Mouse (Mus musculus) midbrain, embryonic 13.5 days (tissue): ENCODE results near the gene Prr23a3. TPM values are rescaled to one million over a fixed set of nuclear protein-coding genes. Genes with fewer than 3 reads are reported as not detected.

ENCODE experiments used
- ATAC-seq: fragments of 200-750 bp; cut with Nextera tagmentation; 2 replicates; pipeline ENCODE4 v1.8.0; 2017; ENCODE audit warnings: mild to moderate bottlenecking, moderate TSS enrichment, moderate library complexity
- H3K27ac ChIP-seq: fragments of 300-500 bp; sonication (generic); 2 replicates; pipeline ENCODE4 v1.5.1; 2015; ENCODE audit warnings: inconsistent platforms, mild to moderate bottlenecking, moderate library complexity
- H3K27me3 ChIP-seq: fragments of 300-500 bp; sonication (generic); 2 replicates; pipeline ENCODE4 v1.6.1; 2015; ENCODE audit warnings: mild to moderate bottlenecking, inconsistent platforms
- H3K36me3 ChIP-seq: fragments of 300-500 bp; sonication (generic); 2 replicates; pipeline ENCODE4 v1.6.1; 2015; ENCODE audit warnings: mild to moderate bottlenecking, inconsistent platforms
- H3K4me1 ChIP-seq: fragments of 300-500 bp; sonication (generic); replicated peaks from 2 replicates; pipeline ENCODE4 v1.6.1; 2015; ENCODE audit warnings: inconsistent platforms
- H3K4me2 ChIP-seq: fragments of 300-500 bp; sonication (generic); replicated peaks from 2 replicates; pipeline ENCODE4 v1.6.1; 2015; ENCODE audit warnings: moderate library complexity, mild to moderate bottlenecking, inconsistent platforms
- H3K4me3 ChIP-seq: fragments of 300-500 bp; sonication (generic); replicated peaks from 2 replicates; pipeline ENCODE4 v1.5.1; 2015; ENCODE audit warnings: mild to moderate bottlenecking, inconsistent platforms
- H3K9ac ChIP-seq: fragments of 300-500 bp; sonication (generic); replicated peaks from 2 replicates; pipeline ENCODE4 v1.6.1; 2015; ENCODE audit warnings: mild to moderate bottlenecking, inconsistent platforms
- H3K9me3 ChIP-seq: fragments of 300-500 bp; sonication (generic); 2 replicates; pipeline ENCODE4 v1.6.1; 2016; ENCODE audit warnings: mild to moderate bottlenecking, inconsistent platforms
- WGBS: fragments of 180-500 bp; shearing (Covaris S2); methylation state at CpG from one replicate; pipeline ENCODE4 v1.1.7; 2015; 5-methylcytosine and 5-hydroxymethylcytosine counted together
- polyA plus RNA-seq: library from polyadenylated mRNA; unstranded; fragments of >200 nt; fragmentation: Nextera tagmentation; extraction: Ambion mirVana; gene quantifications from 2 replicates; pipeline ENCODE4 v1.2.1, GENCODE M21; 2015

Prr23a3 gene
- polyA plus RNA-seq, 1 experiment from 2014 or later: 0.08 TPM

DNA sequence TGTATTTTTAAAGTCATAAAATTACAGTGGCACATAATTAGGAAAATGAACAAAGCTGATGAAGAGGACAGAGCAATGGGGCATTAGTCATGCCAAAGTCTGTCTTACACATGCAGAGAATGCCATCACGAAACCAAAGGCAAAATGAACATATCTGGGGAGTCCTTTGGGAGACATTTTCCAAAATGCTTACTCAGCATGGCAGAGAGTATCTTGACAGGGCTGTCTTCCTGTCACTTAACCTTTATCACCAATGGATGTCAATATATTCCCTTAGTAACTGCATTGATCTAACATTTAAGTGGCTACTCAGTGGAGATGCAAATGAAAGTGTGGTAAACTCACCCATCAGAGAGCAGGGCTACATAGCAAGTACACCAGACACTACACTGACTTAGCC, 36.9 kb downstream of the Prr23a3 start:
- H3K9me3 ChIP-seq: peaks cover 7% of the 10 kb centered on the region; the same call in 1 of the 2 replicates
- H3K4me2 ChIP-seq: no peak overlapping the region
- WGBS: 83% methylated on average over 1 of the region's 1 CpGs
- ATAC-seq: no peak
- no peaks in the 10 kb centered on the region for H3K4me1 ChIP-seq
- H3K27me3 ChIP-seq: no peaks in the 10 kb centered on the region
- no peak overlapping the region for H3K9ac ChIP-seq
- H3K4me3 ChIP-seq: no peak overlapping the region
- no peaks in the 10 kb centered on the region for H3K36me3 ChIP-seq
- H3K27ac ChIP-seq: no peak overlapping the region

DNA sequence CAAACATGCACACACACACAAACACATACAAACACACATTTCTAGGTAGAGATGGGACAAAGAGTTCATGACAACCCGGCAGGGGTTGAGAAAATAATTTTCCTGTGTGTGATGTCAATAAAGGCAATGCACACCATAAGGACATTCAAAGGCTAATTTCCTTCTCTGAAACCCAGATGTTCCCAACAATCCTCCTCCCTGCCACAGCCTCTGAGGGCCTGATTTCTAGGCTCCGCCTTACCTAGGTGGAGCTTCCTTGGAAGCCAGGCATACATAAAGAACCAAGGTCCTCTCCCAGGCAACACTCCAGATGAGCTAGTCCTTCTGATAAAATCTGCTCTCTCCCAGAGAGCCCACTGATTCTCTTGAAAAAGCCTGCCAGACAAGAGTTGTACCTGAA, 38.3 kb downstream of the Prr23a3 start, which contains the start of gene 7420426K07Rik:
TSS of gene 7420426K07Rik (plus strand) at position 301 of the 400 bp plus-strand sequence.
- ATAC-seq: no peak
- no peak within 1 kb of the TSS for H3K4me3 ChIP-seq
- 92% methylated on average over 2 of the region's 2 CpGs for WGBS
- H3K9ac ChIP-seq: no peak within 1 kb of the TSS
- H3K27ac ChIP-seq: no peak within 1 kb of the TSS
- H3K27me3 ChIP-seq: no peaks in the 10 kb centered on the region
- no peaks in the 10 kb centered on the region for H3K36me3 ChIP-seq
- H3K9me3 ChIP-seq: no peaks in the 10 kb centered on the region
- H3K4me2 ChIP-seq: no peak within 1 kb of the TSS
- H3K4me1 ChIP-seq: no peaks in the 10 kb centered on the region

Other genes with a start within 250 kb of the Prr23a3 start
- not detected in 2 replicates for gene Prr23a1, start 22.3 kb upstream of the Prr23a3 start, polyA plus RNA-seq
- gene Prr23a2, start 8.3 kb upstream of the Prr23a3 start, polyA plus RNA-seq: not detected in 2 replicates
- gene 7420426K07Rik, start 38.4 kb downstream of the Prr23a3 start, polyA plus RNA-seq: not detected in 2 replicates
- gene Foxl2, start 90.5 kb downstream of the Prr23a3 start, polyA plus RNA-seq: 0.54 and 0.75 TPM in 2 replicates
- gene Faim, start 121.6 kb downstream of the Prr23a3 start, polyA plus RNA-seq: 105 and 107 TPM in 2 replicates
- 0.09 and 0.26 TPM in 2 replicates for gene Gm1123, start 170.9 kb downstream of the Prr23a3 start, polyA plus RNA-seq